Mouse (Mus musculus): ENCODE results near the gene Agtpbp1.

DNA sequence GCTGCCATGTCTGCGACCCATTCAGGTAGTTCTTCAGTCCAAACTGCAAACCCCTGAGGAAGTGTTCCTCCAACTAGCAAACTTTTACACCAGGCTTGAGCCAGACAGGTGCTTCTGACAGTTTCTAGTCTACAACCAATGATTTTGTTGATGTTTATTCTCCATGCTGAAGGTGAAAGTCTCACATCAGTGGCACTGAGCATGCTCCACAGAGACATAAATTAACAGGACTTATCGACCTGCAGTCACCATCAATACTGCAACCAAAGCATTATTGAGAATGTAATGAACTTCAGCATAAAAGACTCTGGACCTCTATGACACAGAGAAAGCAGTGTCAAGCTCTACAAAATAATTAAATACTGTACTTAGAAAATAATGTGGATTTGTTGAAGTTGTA lies 64.2 kb downstream of the Agtpbp1 start:
- TF ChIP-seq ZMIZ1 (IDR thresholded peaks at IDR 0.05; ENCODE audit: low read depth, low read length): no peak
- TF ChIP-seq GABPA (IDR thresholded peaks at IDR 0.05; ENCODE audit: low read depth, low read length): no peak
- TF ChIP-seq CTCF (IDR thresholded peaks at IDR 0.05 in 2 of 3, conservative IDR thresholded peaks at IDR 0.05 in 1 of 3; ENCODE audit: control insufficient read depth in 1 of 3, insufficient read depth in 1 of 3, low read depth in 2 of 3, low read length in 3 of 3, poor library complexity in 1 of 3, severe bottlenecking in 1 of 3): no peak
- TF ChIP-seq TCF12 (IDR thresholded peaks at IDR 0.05; ENCODE audit: low read depth, low read length): no peak
- TF ChIP-seq SIN3A (IDR thresholded peaks at IDR 0.05; ENCODE audit: low read length): no peak
- no peak for TF ChIP-seq EP300 (IDR thresholded peaks at IDR 0.05; ENCODE audit: low read depth in 1 of 2, low read length in 2 of 2)
- no peak for TF ChIP-seq CHD2 (IDR thresholded peaks at IDR 0.05; ENCODE audit: low read length)
